Mouse (Mus musculus): ENCODE measurements around the gene Rnf169. TPM values are rescaled to one million over a fixed set of nuclear protein-coding genes. Genes with fewer than 3 reads are reported as not detected.

Rnf169 gene
- 5.0 and 7.0 TPM in 2 replicates for polyA plus RNA-seq (2015; fragmentation: Nextera tagmentation; extraction: Ambion mirVana)

DNA sequence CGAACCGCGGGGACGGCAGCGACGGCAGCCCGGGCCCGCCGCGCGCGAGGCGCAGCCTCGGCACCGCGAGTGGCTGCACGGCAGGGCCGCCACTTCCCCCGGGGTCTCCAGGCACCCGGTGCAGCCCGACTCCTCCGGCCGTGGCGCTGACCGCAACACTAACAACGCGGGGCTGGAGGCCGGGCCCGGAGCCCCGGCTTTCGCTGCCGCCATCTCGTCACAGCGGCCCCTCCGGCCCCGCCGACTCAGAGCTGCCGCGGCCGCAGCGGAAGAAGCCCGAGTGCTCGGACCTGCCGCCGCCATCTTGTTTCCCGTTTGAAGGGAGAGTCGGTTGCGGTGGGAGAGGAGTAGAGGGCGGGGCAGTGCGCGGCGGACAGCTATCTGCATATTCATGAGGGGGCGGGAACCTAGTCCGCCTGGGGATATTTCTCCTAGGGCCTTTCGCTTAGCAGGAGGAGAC, at the start of gene Rnf169:
TSS of gene Rnf169 (minus strand) at position 317 of the 460 bp plus-strand sequence.
- peak; percentile 88 for DNase-seq (ENCODE audit: low spot score)

DNA sequence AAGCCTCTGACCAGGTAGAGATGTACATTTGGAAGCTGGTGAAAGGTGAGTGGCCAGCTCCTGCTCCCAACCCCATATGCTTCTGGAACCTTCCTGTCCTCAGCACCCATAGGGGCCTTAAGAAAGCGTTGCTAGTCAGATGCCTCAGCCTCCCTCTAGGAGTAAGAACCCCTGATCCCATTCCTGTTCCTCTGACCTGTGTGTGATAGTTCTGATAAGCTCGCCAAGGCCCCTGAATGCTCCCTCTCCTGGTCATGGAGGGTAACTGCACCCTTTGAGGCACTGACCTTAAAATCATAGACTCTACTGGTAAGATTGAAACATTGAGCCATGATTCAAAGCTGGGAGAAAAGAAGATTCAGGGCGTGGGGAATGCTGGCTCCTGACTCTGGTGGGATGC, 49.1 kb upstream of the Rnf169 start:
- peak; percentile 70 for DNase-seq (ENCODE audit: low spot score)

DNA sequence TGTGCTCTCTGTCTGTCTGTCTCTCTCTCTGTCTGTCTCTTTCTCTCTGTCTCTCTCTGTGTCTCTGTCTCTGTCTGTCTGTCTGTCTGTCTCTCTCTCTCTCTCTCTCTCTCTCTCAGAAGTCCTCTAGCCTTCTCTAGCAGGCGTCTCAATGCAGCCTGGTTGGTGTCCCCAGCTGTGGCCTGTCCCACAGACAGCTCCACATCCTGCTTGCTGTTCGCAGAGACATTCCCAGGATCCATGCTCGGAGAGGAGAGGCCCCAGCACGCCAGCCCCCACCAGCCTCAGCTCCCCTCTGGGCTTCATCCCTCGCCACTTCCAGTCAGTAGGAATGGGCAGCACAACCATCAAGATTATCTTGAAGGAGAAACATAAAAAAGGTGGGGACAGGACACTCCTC, 47.1 kb upstream of the Rnf169 start:
- no peak for DNase-seq (ENCODE audit: low spot score)

GRCm38 (mm10) chr7:100017056-100017455, 36.8 kb upstream of the Rnf169 start:
- DNase-seq (ENCODE audit: low spot score), result no peak

DNA sequence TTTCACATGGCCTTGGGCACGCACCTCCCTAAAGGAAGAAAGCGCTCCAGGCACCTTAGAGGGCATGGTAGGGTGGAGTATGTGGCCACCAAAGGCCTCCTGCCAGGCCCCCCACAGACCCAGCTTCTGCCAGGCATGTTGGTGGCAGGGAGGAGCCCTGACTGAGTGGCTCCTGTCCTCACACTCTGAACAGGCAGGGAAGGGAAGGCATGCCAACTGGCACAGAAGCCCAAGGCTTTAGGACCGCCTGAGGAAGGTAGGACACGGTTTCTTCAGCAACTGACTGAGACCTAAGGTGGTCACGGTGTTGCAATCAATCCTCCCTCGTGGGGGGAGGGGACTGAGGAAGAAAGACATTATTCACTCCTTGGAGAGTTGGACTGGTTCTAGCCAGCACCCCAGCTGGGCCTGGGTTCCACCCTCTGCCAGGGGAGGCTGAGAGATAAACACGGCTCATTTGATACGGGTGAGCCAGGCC, 33.9 kb upstream of the Rnf169 start:
- no peak for DNase-seq (ENCODE audit: low spot score)

DNA sequence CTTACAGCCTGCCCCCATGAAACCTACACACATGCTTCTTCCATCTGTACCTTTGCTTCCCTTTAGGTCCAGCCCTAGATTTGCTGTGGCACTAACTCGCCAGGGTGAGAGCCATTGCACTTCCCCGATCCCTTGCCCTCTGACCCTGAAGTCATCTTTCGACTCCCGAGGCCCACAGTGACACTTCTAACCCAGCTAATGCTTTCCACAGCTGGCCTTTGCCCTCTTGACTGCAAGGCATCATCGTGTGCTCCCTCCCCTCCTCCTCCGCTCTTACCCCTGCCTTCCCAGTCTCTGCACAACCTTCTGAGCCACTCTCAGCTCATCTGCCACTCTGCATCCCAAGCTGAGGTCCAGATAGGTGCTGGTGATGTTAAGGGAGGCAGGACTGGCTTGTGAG, 32.3 kb upstream of the Rnf169 start:
- no peak for DNase-seq (ENCODE audit: low spot score)

DNA sequence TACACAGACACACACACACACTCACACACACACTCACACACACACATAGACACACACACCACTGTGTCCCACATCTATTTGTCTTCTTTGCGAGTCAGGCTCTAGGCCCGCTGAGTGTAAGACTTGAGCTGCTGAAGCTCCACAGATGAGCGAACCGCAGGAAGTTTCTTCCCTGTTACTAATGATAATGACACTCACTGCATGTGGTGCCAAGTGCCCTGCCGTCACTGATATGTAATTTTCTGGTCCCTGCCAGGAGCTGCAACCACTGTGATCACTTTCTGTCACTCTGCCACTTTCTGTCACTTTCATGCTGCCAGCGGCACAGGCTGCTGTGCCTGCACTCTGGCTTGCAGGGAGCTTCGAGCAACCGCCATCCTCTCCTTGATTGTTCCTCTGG, 31.8 kb upstream of the Rnf169 start:
- no peak for DNase-seq (ENCODE audit: low spot score)

DNA sequence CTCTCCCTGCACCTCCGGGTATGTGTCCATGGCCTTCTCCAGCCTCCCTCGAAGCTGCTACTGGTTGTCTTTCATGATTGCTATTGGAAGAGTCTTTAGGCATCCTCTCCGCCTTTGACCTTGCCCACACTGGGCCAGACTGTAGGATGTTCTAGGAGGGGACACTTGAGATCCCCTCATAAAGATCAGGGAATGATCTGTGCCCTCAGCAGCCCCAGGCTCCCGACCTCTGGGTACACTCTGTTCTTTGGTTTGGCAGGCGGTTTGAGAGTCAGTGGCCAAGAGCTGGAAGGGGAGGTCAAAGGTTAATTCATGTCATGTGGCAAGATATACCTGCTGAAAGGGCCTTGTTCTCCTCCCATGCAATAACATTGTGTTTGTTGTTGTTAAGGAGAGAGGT, 30.5 kb upstream of the Rnf169 start:
- no peak for DNase-seq (ENCODE audit: low spot score)

DNA sequence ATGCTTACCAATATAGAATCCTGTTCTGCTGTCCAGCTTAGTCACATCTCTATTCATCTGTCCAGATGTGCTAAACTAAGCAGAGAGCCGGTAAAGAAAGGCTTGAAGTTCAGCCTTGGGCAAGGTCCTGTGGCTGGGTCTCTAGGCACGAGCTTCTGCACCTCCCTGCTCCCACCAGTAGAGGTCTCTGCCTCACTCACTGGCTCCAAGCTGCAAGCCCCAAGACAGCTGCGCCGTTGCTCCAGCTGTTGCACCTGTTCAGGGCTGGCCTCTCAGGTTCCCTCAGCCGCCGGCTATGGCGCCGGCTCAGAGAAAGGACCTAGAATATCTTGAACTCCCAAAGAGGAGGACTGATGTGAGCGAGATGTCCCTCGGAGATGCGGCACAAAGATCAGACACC, 29.4 kb upstream of the Rnf169 start:
- peak; percentile 89 for DNase-seq (ENCODE audit: low spot score)

DNA sequence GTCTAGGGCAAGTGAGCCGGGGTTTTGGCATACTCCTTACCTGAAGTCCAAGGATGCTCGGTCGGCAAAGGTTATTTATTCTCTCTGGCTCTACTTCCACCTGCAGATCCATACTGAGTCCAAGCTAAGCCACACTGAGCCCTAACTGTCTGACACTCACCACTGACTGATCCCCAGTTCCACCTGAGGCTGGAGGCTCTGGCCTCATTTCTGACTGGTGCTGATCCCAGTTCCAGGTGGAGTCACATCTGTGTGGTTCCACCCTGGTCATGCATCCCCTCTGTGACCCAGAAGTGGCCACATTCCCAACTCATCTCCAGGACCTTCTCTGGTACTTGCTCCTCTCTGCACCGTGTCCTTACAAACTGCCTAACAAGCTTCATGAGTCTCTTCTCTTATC, 28.5 kb upstream of the Rnf169 start:
- no peak for DNase-seq (ENCODE audit: low spot score)

DNA sequence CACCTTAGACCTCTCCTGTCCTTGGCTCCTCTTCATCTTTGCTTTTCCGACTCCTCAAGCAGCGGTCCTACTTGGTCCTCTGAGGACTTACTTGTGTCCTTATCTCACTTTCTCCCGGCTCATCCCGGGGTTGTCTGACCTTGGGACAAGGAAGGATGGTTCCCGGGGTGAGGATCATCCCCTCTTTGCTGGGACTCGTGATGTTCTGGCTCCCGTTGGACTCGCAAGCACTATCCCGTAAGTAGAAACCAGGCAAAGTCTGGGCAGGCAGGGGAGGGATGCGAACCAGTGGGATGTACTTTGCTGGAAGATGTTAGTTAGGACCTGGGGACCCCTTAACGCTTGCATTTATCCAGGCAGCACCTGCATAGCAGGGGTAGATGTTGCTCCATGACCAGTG, 26.2 kb upstream of the Rnf169 start:
- no peak for DNase-seq (ENCODE audit: low spot score)

GRCm38 (mm10) chr7:100005790-100006189, 25.5 kb upstream of the Rnf169 start, which contains the start of gene Chrdl2:
Gene Chrdl2 (plus strand): TSS chr7:100006172.
- peak; percentile 25 for DNase-seq (ENCODE audit: low spot score)

DNA sequence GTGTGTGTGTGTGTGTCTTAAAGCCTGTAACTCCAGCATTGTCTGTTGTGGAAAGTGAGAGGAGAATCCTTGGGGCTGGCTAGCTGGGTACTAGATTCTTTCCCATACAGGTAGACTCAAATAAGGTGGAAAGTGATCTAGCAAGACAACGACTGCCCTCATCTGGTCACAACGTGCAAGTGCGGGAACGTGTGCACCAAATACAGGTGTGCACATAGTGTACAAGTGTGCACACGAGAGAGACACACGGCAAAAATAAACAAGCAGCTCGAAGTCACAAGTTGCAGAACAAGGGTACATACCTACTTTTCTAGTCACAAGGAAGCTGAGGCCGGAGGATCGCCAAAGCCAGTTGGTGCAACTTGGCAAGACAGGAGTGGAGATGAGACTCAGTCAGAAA, 23.5 kb upstream of the Rnf169 start:
- peak; percentile 50 for DNase-seq (ENCODE audit: low spot score)

DNA sequence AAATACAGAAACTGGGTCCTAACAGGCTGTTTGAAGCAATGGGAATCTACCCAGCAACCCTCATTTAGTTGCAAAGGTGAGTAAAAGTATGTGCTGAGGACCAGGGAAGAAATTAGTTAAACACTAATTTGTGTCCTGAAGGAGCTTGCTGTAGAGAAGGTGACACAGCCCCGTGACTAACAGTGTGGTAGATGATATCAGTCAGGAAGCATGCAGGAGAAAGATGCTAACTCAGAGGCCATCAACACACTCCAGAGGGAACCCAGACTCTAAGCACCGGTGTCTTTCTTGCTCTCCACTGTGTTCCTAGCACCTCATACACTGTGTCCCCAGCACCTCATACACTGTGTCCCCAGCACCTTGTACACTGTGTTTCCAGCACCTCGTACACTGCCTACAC, 18.4 kb upstream of the Rnf169 start:
- no peak for DNase-seq (ENCODE audit: low spot score)

DNA sequence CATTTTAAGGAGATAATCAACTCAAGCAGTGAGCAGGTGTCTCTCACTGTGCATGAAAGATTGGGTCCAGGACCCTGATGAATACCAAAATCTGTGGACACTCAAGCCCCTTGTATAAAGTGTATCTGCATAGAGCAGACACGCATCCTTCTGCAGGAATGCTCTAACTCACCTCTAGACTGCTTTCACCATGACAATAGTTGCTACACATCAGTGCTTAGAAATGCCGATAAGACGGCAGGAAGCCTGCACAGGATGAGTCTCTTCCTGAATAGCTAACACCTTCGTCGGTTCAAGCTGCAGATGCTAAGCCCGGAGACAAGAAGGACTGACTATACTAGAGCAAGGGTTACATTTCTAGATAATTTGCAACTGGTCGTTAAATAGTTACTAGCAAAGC, 14.9 kb upstream of the Rnf169 start:
- no peak for DNase-seq (ENCODE audit: low spot score)

DNA sequence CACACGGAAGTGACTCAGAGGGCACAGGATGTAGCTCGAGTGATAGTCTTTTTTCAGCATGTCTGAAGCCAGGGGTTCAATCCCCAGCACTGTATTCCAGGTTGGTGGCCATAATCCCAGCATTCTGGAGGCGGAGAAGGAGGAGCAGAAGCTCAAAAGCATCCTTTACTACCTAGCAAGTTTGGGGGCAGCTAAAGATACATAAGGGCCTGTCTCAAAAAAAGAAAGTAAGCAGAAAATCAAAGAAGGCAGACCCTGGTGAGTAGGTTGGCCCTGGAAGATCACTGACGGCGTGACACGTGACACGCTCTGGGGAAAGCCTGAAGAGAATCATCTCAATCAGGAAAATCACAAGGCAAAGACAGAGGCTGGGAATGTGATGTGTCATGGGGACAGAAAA, 12.9 kb upstream of the Rnf169 start:
- DNase-seq (ENCODE audit: low spot score), result no peak

- no peak for DNase-seq (ENCODE audit: low spot score)
These were observed 10.9 kb upstream of the Rnf169 start for GRCm38 (mm10) chr7:99990990-99991707.

DNA sequence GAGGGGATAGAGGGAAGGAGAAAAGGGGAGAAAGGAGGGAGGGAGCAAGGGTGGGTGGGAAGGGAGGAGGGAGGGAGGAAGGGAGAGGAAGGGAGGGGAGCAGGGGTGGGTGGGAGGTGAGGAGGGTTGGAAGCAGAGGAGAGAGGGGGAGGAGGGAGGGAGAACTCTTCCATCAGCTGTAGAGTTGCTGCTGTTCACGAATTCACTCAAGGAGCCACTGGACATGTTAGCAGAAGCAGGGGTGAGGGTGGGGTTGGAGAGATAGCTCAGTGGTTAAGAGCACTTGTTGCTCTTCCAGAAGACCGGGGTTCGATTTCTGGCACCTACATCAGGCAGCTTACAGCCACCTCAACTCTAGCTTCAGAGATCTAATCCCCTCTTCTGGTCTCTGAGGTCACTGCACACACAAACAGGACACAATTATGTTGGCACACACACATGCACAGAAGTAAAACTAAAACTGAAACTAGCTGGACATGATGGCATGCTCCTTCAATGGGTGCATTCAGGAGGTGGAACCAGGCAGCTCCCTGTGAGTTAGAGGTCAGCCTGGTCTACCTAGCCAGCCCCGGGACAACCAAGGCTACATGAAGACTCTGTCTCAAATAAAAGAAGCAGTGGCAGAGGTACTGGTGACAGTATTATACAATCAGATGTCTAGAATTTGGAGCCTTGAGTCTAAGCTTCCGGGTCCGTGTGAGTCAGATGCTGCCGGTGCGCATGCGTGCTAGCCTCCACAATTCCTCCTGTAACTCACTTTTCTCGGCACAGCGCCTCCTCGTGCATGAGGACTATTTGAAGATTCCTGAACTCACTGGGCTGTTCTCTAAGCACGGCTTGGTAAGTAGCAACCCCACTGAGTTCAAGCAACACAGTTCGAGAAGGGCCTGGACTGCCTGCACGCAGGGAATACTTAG, 9.9 kb upstream of the Rnf169 start:
- no peak for DNase-seq (ENCODE audit: low spot score)

GRCm38 (mm10) chr7:99988725-99989124, 8.5 kb upstream of the Rnf169 start:
- peak; percentile 50 for DNase-seq (ENCODE audit: low spot score)

DNA sequence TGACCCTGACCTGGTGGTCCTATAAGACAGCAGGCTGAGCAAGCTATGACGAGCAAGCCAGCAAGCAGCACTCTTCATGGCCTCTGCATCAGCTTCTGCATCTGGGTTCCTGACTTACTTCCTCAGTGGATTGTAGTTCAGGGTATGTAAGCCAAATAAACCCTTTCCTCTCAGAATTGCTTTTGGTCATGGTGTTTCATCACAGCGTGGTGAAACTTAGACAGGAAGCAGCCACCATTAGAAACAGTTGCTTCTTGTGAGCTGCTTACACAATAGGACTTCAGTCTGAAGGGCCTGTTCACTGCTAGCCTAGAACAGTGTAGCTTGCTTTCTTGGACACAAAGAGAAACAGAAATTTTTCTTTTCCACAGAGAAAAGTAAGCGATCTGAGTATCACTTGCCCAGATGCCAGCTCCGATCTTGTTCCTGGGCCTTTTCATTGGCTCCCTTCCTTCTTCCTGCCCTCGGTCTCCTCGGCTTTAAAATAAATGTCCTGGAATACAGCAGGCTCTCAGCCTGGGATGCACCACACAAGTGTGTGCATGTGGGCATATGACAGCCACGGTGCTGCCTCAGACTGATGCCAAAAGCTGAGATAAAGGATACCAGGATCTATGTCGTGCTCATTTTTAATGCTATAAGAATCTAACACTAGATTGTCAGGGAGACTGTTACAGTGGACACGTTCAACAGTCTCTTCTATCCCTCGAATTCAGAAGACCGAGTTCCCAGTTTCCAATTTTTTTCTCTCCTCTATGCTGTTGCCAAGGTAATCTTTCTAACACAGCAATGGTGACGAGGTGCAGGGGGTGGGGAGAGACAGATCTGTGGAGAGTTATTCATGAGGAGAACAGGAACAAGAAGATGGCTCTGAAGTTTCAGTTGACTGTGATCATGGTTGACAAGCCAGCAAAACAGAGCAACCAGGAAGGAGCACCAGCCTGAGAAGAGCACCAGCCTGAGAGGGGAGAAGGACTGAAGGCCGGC, 2.3 kb upstream of the Rnf169 start:
- no peak for DNase-seq (ENCODE audit: low spot score)

GRCm38 (mm10) chr7:99981311-99981710, 1.1 kb upstream of the Rnf169 start:
- no peak for DNase-seq (ENCODE audit: low spot score)
